Mouse (Mus musculus): ENCODE measurements around the gene Maats1.

GRCm38 (mm10) chr16:38361933-38362332 lies 20.0 kb upstream of the Maats1 start, which contains the start of gene Popdc2:
- TF ChIP-seq CHD2 (IDR thresholded peaks at IDR 0.05; ENCODE audit: low read depth, low read length) = no peak
- TF ChIP-seq ZC3H11A (IDR thresholded peaks at IDR 0.05; ENCODE audit: borderline replicate concordance, low read depth, low read length) = no peak
- TF ChIP-seq MAFK (IDR thresholded peaks at IDR 0.05; ENCODE audit: insufficient read depth, low read depth, low read length) = no peak
- no peak for TF ChIP-seq HCFC1 (IDR thresholded peaks at IDR 0.05; ENCODE audit: borderline replicate concordance, insufficient read depth, low read length)

Data from ES-E14 (cell line).